Mouse (Mus musculus) spleen, adult 2 months (tissue): ENCODE data around the gene Unc45b.

Source experiments
- CTCF ChIP-seq: fragments of 200-500 bp; IDR thresholded peaks from 2 replicates; pipeline ENCODE4 v1.5.1; 2011; ENCODE audit warnings: mild to moderate bottlenecking, inconsistent platforms; ENCODE audit not compliant: insufficient read depth, insufficient read length, insufficient replicate concordance; ENCODE audit errors: extremely low read depth
- POLR2A ChIP-seq: fragments of 200-500 bp; IDR thresholded peaks from 2 replicates; pipeline ENCODE4 v1.6.1; 2011; ENCODE audit warnings: low read depth, low read length, inconsistent platforms

DNA sequence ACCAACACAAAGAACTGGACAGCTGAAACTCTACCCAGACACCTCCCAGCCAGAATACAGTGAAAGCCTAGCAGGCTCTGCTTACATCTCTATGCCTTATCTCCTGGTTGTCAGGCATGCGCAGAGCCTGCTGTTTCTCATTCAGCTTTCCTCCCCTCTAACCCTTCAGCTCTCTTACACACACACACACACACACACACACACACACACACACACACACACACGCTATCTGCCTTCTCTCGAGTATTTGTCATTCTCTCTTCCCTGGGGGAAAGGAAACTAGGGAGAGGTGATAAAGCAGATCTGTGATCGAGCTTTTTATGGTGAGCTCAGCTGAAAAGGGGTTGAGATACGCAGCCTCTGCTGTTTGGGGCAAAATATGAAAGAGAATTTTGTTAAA is 35.4 kb upstream of the Unc45b start:
- TF ChIP-seq POLR2A (no peak), CTCF (no peak)
